Mouse (Mus musculus) CH12.LX (cell line): ENCODE measurements at regions not wholly inside any gene's neighbourhood (a gene's known extent, or its start where the extent isn't known, plus 50 kb on each side); places are given as distances from the start of the nearest gene placed in this dataset.

ENCODE experiments used
- DNase-seq: peaks from one replicate; pipeline ENCODE4 v3.0.0-alpha.2; 2013; ENCODE audit errors: extremely low read depth
- H3K27ac ChIP-seq: 2 replicates; pipeline ENCODE4 v1.5.1; 2012; ENCODE audit warnings: low read depth, mild to moderate bottlenecking, control low read depth, moderate library complexity; ENCODE audit not compliant: insufficient read depth
- H3K27me3 ChIP-seq: replicated peaks from 2 replicates; pipeline ENCODE3; 2012; ENCODE audit warnings: inconsistent platforms
- H3K36me3 ChIP-seq, 2 experiments: replicated peaks in 1 of 2; 2 replicates each; pipeline versions ENCODE3 to v1.6.1; 2012; ENCODE audit warnings: inconsistent platforms in 1 of 2, low read length in 1 of 2, mild to moderate bottlenecking in 1 of 2, mixed read lengths in 1 of 2, moderate library complexity in 1 of 2; ENCODE audit not compliant: control insufficient read depth in 1 of 2, insufficient read depth in 1 of 2
- H3K4me1 ChIP-seq, 2 experiments: 2 replicates each; pipeline ENCODE4 v1.6.1; 2012; ENCODE audit warnings: inconsistent platforms in 1 of 2, moderate library complexity in 1 of 2; ENCODE audit not compliant: insufficient read depth in 2 of 2, control insufficient read depth in 1 of 2
- H3K4me2 ChIP-seq: 2 replicates; pipeline ENCODE4 v1.6.1; 2012; ENCODE audit warnings: low read depth, mild to moderate bottlenecking, control low read depth; ENCODE audit not compliant: poor library complexity, insufficient read depth, severe bottlenecking
- H3K4me3 ChIP-seq, 3 experiments: fragments of 150-350 bp in 1 of 3; sonication (generic) in 1 of 3; replicated peaks in 1 of 3; 2 replicates each; pipeline versions ENCODE3 to v1.5.1; 2011 to 2012; ENCODE audit warnings: low read depth in 2 of 3, low read length in 2 of 3, mild to moderate bottlenecking in 2 of 3, moderate library complexity in 2 of 3, control low read depth in 1 of 3, improper control_type of control experiment in 1 of 3, inconsistent platforms in 1 of 3, mixed read lengths in 1 of 3; ENCODE audit not compliant: poor library complexity in 1 of 3
- H3K79me2 ChIP-seq: replicated peaks from 2 replicates; pipeline ENCODE4 v1.6.1; 2012; ENCODE audit warnings: mild to moderate bottlenecking, moderate library complexity; ENCODE audit not compliant: control insufficient read depth, poor library complexity, insufficient read depth, severe bottlenecking; ENCODE audit errors: extremely low read depth
- H3K9ac ChIP-seq: 2 replicates; pipeline ENCODE4 v1.6.1; 2012; ENCODE audit warnings: low read depth, mild to moderate bottlenecking, control low read depth, moderate library complexity; ENCODE audit not compliant: insufficient read depth
- H3K9me3 ChIP-seq: replicated peaks from 2 replicates; pipeline ENCODE3; 2012; ENCODE audit warnings: low read length, inconsistent platforms, mixed read lengths
- CTCF ChIP-seq, 2 experiments: IDR thresholded peaks in 1 of 2; conservative IDR thresholded peaks in 1 of 2; 2 replicates each; pipeline ENCODE4 v1.5.1; 2011 to 2012; ENCODE audit warnings: low read depth in 2 of 2, low read length in 2 of 2, improper control_type of control experiment in 1 of 2, inconsistent platforms in 1 of 2, mild to moderate bottlenecking in 1 of 2, moderate library complexity in 1 of 2
- E2F4 ChIP-seq: IDR thresholded peaks from 2 replicates; pipeline ENCODE4 v1.6.1; 2011; ENCODE audit warnings: low read depth, low read length, improper control_type of control experiment; ENCODE audit not compliant: insufficient replicate concordance
- EP300 ChIP-seq: IDR thresholded peaks from 2 replicates; pipeline ENCODE4 v1.6.1; 2011; ENCODE audit warnings: low read length, improper control_type of control experiment
- ETS1 ChIP-seq: conservative IDR thresholded peaks from 2 replicates; pipeline ENCODE4 v1.6.1; 2012; ENCODE audit warnings: low read depth, mild to moderate bottlenecking, inconsistent platforms, low read length, improper control_type of control experiment, moderate library complexity
- HCFC1 ChIP-seq: IDR thresholded peaks from 2 replicates; pipeline ENCODE4 v1.6.1; 2012; ENCODE audit warnings: low read depth, mild to moderate bottlenecking, inconsistent platforms, low read length, improper control_type of control experiment
- JUN ChIP-seq: IDR thresholded peaks from 2 replicates; pipeline ENCODE4 v1.6.1; 2011; ENCODE audit warnings: low read depth, mild to moderate bottlenecking, low read length, improper control_type of control experiment, moderate library complexity; ENCODE audit not compliant: insufficient read depth
- KAT2A ChIP-seq: IDR thresholded peaks from 2 replicates; pipeline ENCODE4 v1.6.1; 2012; ENCODE audit warnings: low read length, improper control_type of control experiment, inconsistent platforms; ENCODE audit not compliant: insufficient replicate concordance
- MAFK ChIP-seq: IDR thresholded peaks from 2 replicates; pipeline ENCODE4 v1.6.1; 2011; ENCODE audit warnings: low read length, improper control_type of control experiment; ENCODE audit not compliant: insufficient replicate concordance
- MYC ChIP-seq: IDR thresholded peaks from 2 replicates; pipeline ENCODE4 v1.6.1; 2011; ENCODE audit warnings: low read depth, mild to moderate bottlenecking, improper control_type of control experiment, low read length
- NELFE ChIP-seq: IDR thresholded peaks from 2 replicates; pipeline ENCODE4 v1.6.1; 2011; ENCODE audit warnings: low read depth, low read length, improper control_type of control experiment
- RAD21 ChIP-seq: IDR thresholded peaks from 2 replicates; pipeline ENCODE4 v1.6.1; 2011; ENCODE audit warnings: low read depth, mild to moderate bottlenecking, low read length, improper control_type of control experiment, moderate library complexity
- RCOR1 ChIP-seq: conservative IDR thresholded peaks from 2 replicates; pipeline ENCODE4 v1.6.1; 2012; ENCODE audit warnings: low read depth, mild to moderate bottlenecking, inconsistent platforms, low read length, improper control_type of control experiment
- SIN3A ChIP-seq: IDR thresholded peaks from 2 replicates; pipeline ENCODE4 v1.6.1; 2012; ENCODE audit warnings: low read length, improper control_type of control experiment, inconsistent platforms
- TBP ChIP-seq: conservative IDR thresholded peaks from 2 replicates; pipeline ENCODE4 v1.6.1; 2011; ENCODE audit warnings: low read depth, low read length, improper control_type of control experiment
- UBTF ChIP-seq: IDR thresholded peaks from 2 replicates; pipeline ENCODE4 v1.6.1; 2012; ENCODE audit warnings: low read depth, mild to moderate bottlenecking, inconsistent platforms, low read length, improper control_type of control experiment, moderate library complexity
- USF2 ChIP-seq: conservative IDR thresholded peaks from 2 replicates; pipeline ENCODE4 v1.6.1; 2011; ENCODE audit warnings: low read depth, low read length, improper control_type of control experiment
- ZNF384 ChIP-seq: IDR thresholded peaks from 2 replicates; pipeline ENCODE4 v1.6.1; 2012; ENCODE audit warnings: low read depth, low read length, improper control_type of control experiment, inconsistent platforms
- dilution Hi-C: fragments of 300-500 bp; cut with MboI; formaldehyde crosslinking; loops from 2 replicates; pipeline ENCODE4 v1.14.3; 2020; ENCODE audit warnings: low sequenced_read_pairs; ENCODE audit not compliant: extremely low pct_unique_long_range_greater_than_20kb, extremely low pct_ligation_motif_present
- in situ Hi-C: fragments of 300-500 bp; cut with MboI; formaldehyde crosslinking; loops from 3 replicates; pipeline ENCODE4 v1.14.3; 2019; ENCODE audit warnings: low sequenced_read_pairs, low pct_ligation_motif_present, low pct_unique_long_range_greater_than_20kb, mixed read lengths

DNA sequence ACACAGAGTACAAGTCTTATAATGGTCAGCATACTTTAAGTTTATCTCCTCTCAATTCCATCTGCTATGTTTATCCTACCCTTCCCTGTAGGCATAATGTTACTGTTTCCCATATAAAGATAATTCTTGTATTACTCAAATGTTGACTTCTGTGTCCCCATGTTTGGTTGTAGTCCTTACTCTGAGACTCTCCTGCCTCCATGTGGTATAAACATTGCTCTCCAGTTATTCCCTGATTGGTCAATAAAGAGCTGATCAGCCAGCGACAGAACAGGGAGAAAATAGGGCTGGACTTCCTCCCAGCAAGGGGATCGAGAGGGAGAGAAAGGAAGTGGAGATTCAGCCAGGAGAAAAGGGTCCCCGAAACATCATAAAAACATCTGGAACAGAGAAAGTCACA lies 150.4 kb downstream of the Dusp6 start:
- H3K27me3 ChIP-seq, result no peaks in the 10 kb centered on the region
- no peak for DNase-seq
- peak; percentile 14 for TF ChIP-seq RAD21
- TF ChIP-seq CTCF (conservative IDR thresholded peaks at IDR 0.05 in 1 of 2, IDR thresholded peaks at IDR 0.05 in 1 of 2; ENCODE audit: low read depth in 2 of 2, low read length in 2 of 2), result 0 out of 4 replicates have a peak, but pooled peaks of 1 of the 2 experiments have one; percentile 19
- no peak for TF ChIP-seq MAFK
- TF ChIP-seq, all 38 proteins: peak for 2
- Histone ChIP-seq H3K4me2 (no peak overlapping the region), H3K36me3 (no peaks in the 10 kb centered on the region), H3K9ac (no peak overlapping the region), H3K79me2 (no peaks in the 10 kb centered on the region), H3K4me3 (no peak overlapping the region), H3K27ac (no peak overlapping the region), H3K9me3 (no peaks in the 10 kb centered on the region), H3K4me1 (peaks cover 0 to 11% of the 10 kb centered on the region in 2 experiments; a peak in 2 of 4 replicates)
- in situ Hi-C loops (no loop called here), dilution Hi-C loops (no loop called here)

DNA sequence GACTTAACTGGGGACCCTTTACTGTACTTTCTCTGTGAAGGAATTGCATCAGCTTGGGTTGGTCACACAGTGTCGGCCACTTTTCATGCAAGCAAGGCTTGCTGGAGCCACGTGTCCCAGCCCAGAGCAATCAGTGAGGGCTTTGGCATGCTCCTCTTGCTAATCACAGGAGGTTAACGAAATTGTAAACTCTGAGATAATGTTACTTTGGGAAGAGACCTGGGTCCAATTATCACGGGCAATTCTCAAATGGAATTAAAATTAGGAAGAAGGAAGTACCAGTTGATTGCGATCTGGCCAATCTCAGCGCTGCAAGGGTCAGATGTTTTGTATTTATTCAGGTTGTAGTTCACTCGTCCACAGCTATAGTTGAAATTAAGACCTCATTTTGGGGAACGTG lies 153.2 kb downstream of the Dusp6 start:
- Histone ChIP-seq H3K9me3 (no peaks in the 10 kb centered on the region), H3K4me1 (peaks cover 0 to 11% of the 10 kb centered on the region in 2 experiments; a peak in 2 of 4 replicates), H3K27ac (no peak overlapping the region), H3K4me2 (no peak overlapping the region), H3K9ac (no peak overlapping the region), H3K27me3 (no peaks in the 10 kb centered on the region), H3K79me2 (no peaks in the 10 kb centered on the region), H3K36me3 (no peaks in the 10 kb centered on the region), H3K4me3 (no peak overlapping the region)
- no peak for TF ChIP-seq RAD21
- TF ChIP-seq JUN, result no peak
- no peak for TF ChIP-seq KAT2A
- no peak for TF ChIP-seq HCFC1
- no peak for TF ChIP-seq SIN3A
- TF ChIP-seq EP300, result no peak
- no peak for TF ChIP-seq E2F4
- no peak for TF ChIP-seq UBTF
- no peak for TF ChIP-seq NELFE
- TF ChIP-seq RCOR1, result no peak
- TF ChIP-seq ZNF384, result no peak
- no peak for TF ChIP-seq USF2
- TF ChIP-seq ETS1, result no peak
- TF ChIP-seq MAFK, result no peak
- TF ChIP-seq MYC, result no peak
- TF ChIP-seq TBP, result no peak
- DNase-seq, result no peak
- dilution Hi-C loops (no loop called here), in situ Hi-C loops (no loop called here)
